Mouse (Mus musculus): ENCODE data around the gene Cacna2d3. TPM values are rescaled to one million over a fixed set of nuclear protein-coding genes. Genes with fewer than 3 reads are reported as not detected.

Gene Cacna2d3
- total and polyA plus RNA-seq, 3 experiments = not detected

- Histone ChIP-seq H3K27me3 (ENCODE audit: control insufficient read depth in 1 of 2, insufficient read depth in 2 of 2, low read length in 2 of 2) (no peaks in the 10 kb centered on the region), H3K9me3 (replicated peaks; ENCODE audit: insufficient read depth, low read length) (no peaks in the 10 kb centered on the region), H3K79me2 (ENCODE audit: control insufficient read depth, insufficient read depth, low read length, poor library complexity) (no peaks in the 10 kb centered on the region), H3K9ac (ENCODE audit: control insufficient read depth, low read depth, low read length, poor library complexity, severe bottlenecking) (no peak overlapping the region), H3K4me1 (ENCODE audit: control insufficient read depth in 1 of 2, insufficient read depth in 2 of 2, low read length in 2 of 2) (no peaks in the 10 kb centered on the region), H3K4me3 (ENCODE audit: control insufficient read depth in 1 of 2, insufficient read depth in 1 of 2, low read depth in 2 of 2, low read length in 2 of 2) (no peak overlapping the region), H3K36me3 (ENCODE audit: control insufficient read depth in 1 of 2, insufficient read depth in 2 of 2, low read length in 2 of 2) (no peaks in the 10 kb centered on the region), H3K27ac (ENCODE audit: control insufficient read depth, low read depth, low read length) (no peak overlapping the region)
- no peak for TF ChIP-seq BHLHE40 (IDR thresholded peaks at IDR 0.05; ENCODE audit: borderline replicate concordance, low read depth, low read length)
- no peak for TF ChIP-seq GATA1 (IDR thresholded peaks at IDR 0.05; ENCODE audit: low read depth, low read length)
- no peak for TF ChIP-seq TCF12 (IDR thresholded peaks at IDR 0.05; ENCODE audit: low read depth, low read length)
- no peak for DNase-seq (ENCODE audit: low read depth, low spot score)
These were observed 1.6 kb upstream of the Cacna2d3 start for GRCm38 (mm10) chr14:29723267-29723666.

GRCm38 (mm10) chr14:29722386-29723221 lies 940 bp upstream of the Cacna2d3 start:
- no peak for TF ChIP-seq UBTF (IDR thresholded peaks at IDR 0.05; ENCODE audit: borderline replicate concordance, insufficient read depth, low read depth, low read length)
- TF ChIP-seq NRF1 (IDR thresholded peaks at IDR 0.05; ENCODE audit: insufficient read depth, low read depth, low read length, poor library complexity, severe bottlenecking) = no peak
- no peak for TF ChIP-seq GATA1 (IDR thresholded peaks at IDR 0.05; ENCODE audit: low read depth, low read length)
- TF ChIP-seq MXI1 (IDR thresholded peaks at IDR 0.05; ENCODE audit: low read depth, low read length) = no peak
- no peak for TF ChIP-seq RCOR1 (IDR thresholded peaks at IDR 0.05; ENCODE audit: low read depth, low read length)
- no peak for TF ChIP-seq KAT2A (conservative IDR thresholded peaks at IDR 0.05; ENCODE audit: low read depth, low read length)
- no peaks in the 10 kb centered on the region for H3K79me2 ChIP-seq (ENCODE audit: control insufficient read depth, insufficient read depth, low read length, poor library complexity)
- no peaks in the 10 kb centered on the region for H3K36me3 ChIP-seq (ENCODE audit: control insufficient read depth in 1 of 2, insufficient read depth in 2 of 2, low read length in 2 of 2)
- DNase-seq (ENCODE audit: low read depth, low spot score) = no peak
- H3K27me3 ChIP-seq (ENCODE audit: control insufficient read depth in 1 of 2, insufficient read depth in 2 of 2, low read length in 2 of 2) = no peaks in the 10 kb centered on the region
- H3K27ac ChIP-seq (ENCODE audit: control insufficient read depth, low read depth, low read length) = no peak overlapping the region
- no peak overlapping the region for H3K9ac ChIP-seq (ENCODE audit: control insufficient read depth, low read depth, low read length, poor library complexity, severe bottlenecking)
- H3K4me1 ChIP-seq (ENCODE audit: control insufficient read depth in 1 of 2, insufficient read depth in 2 of 2, low read length in 2 of 2) = no peaks in the 10 kb centered on the region
- H3K4me3 ChIP-seq (ENCODE audit: control insufficient read depth in 1 of 2, insufficient read depth in 1 of 2, low read depth in 2 of 2, low read length in 2 of 2) = no peak overlapping the region
- no peaks in the 10 kb centered on the region for H3K9me3 ChIP-seq (replicated peaks; ENCODE audit: insufficient read depth, low read length)

GRCm38 (mm10) chr14:29721131-29721487 lies 555 bp downstream of the Cacna2d3 start:
- Histone ChIP-seq H3K9me3 (replicated peaks; ENCODE audit: insufficient read depth, low read length) (no peaks in the 10 kb centered on the region), H3K79me2 (ENCODE audit: control insufficient read depth, insufficient read depth, low read length, poor library complexity) (no peaks in the 10 kb centered on the region), H3K27ac (ENCODE audit: control insufficient read depth, low read depth, low read length) (no peak overlapping the region), H3K4me1 (ENCODE audit: control insufficient read depth in 1 of 2, insufficient read depth in 2 of 2, low read length in 2 of 2) (no peaks in the 10 kb centered on the region), H3K9ac (ENCODE audit: control insufficient read depth, low read depth, low read length, poor library complexity, severe bottlenecking) (no peak overlapping the region), H3K4me3 (ENCODE audit: control insufficient read depth in 1 of 2, insufficient read depth in 1 of 2, low read depth in 2 of 2, low read length in 2 of 2) (no peak overlapping the region), H3K36me3 (ENCODE audit: control insufficient read depth in 1 of 2, insufficient read depth in 2 of 2, low read length in 2 of 2) (no peaks in the 10 kb centered on the region), H3K27me3 (ENCODE audit: control insufficient read depth in 1 of 2, insufficient read depth in 2 of 2, low read length in 2 of 2) (no peaks in the 10 kb centered on the region)
- no peak for DNase-seq (ENCODE audit: low read depth, low spot score)
- TF ChIP-seq MXI1 (IDR thresholded peaks at IDR 0.05; ENCODE audit: low read depth, low read length) (no peak), BHLHE40 (IDR thresholded peaks at IDR 0.05; ENCODE audit: borderline replicate concordance, low read depth, low read length) (no peak), E2F4 (IDR thresholded peaks at IDR 0.05; ENCODE audit: borderline replicate concordance, low read depth, low read length) (no peak), MAX (IDR thresholded peaks at IDR 0.05; ENCODE audit: low read length) (no peak), TCF12 (IDR thresholded peaks at IDR 0.05; ENCODE audit: low read depth, low read length) (no peak), MAFK (IDR thresholded peaks at IDR 0.05; ENCODE audit: borderline replicate concordance, low read depth, low read length) (no peak), RCOR1 (IDR thresholded peaks at IDR 0.05; ENCODE audit: low read depth, low read length) (no peak), TBP (IDR thresholded peaks at IDR 0.05; ENCODE audit: low read depth, low read length) (no peak), KAT2A (conservative IDR thresholded peaks at IDR 0.05; ENCODE audit: low read depth, low read length) (no peak), GATA1 (IDR thresholded peaks at IDR 0.05; ENCODE audit: low read depth, low read length) (no peak), MEF2A (IDR thresholded peaks at IDR 0.05; ENCODE audit: extremely low read depth, insufficient replicate concordance, low read depth, low read length, poor library complexity, severe bottlenecking) (no peak), ELF1 (IDR thresholded peaks at IDR 0.05; ENCODE audit: low read depth, low read length) (no peak), POLR2A (IDR thresholded peaks at IDR 0.05; ENCODE audit: control insufficient read depth in 1 of 2, insufficient read depth in 1 of 2, low read depth in 1 of 2, low read length in 2 of 2, poor library complexity in 1 of 2) (no peak), ZC3H11A (IDR thresholded peaks at IDR 0.05; ENCODE audit: low read depth, low read length) (no peak), NELFE (IDR thresholded peaks at IDR 0.05; ENCODE audit: low read depth, low read length) (no peak), ETS1 (IDR thresholded peaks at IDR 0.05; ENCODE audit: low read depth, low read length) (no peak), HCFC1 (IDR thresholded peaks at IDR 0.05; ENCODE audit: low read depth, low read length) (no peak), SIN3A (IDR thresholded peaks at IDR 0.05; ENCODE audit: low read length) (no peak), NRF1 (IDR thresholded peaks at IDR 0.05; ENCODE audit: insufficient read depth, low read depth, low read length, poor library complexity, severe bottlenecking) (no peak)

Data from MEL (cell line).